Mouse (Mus musculus): ENCODE results near the gene Col6a4. TPM values are rescaled to one million over a fixed set of nuclear protein-coding genes. Genes with fewer than 3 reads are reported as not detected.

The Col6a4 gene
- 0.22 TPM in 1 of 2 replicates, not detected in the other for polyA plus RNA-seq (2014; fragmentation: Nextera tagmentation; extraction: Ambion mirVana)

DNA sequence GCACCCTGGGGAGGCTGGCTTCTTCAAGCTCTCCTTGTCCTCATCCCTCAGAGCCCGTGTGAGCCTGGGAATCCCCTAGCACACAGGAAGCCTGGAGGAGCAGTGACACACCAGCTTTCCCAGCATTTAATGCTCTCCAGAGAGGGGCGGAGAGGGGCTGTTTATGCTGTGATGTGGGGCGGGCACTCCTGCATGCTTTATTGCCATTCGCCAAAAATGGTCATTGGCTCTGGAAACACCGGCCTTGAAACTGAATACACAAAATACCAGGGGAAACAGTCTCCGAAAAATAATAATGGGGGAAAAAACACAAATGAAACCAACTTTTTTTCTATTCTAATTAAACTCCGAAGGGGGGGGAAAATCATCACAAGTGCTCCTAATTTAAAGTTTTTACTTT is at the start of gene Col6a4:
TSS of gene Col6a4 (minus strand) at position 101 of the 400 bp plus-strand sequence.
- no peaks in the 10 kb centered on the region for H3K9me3 ChIP-seq (replicated peaks; ENCODE audit: control insufficient read depth, low read length)
- WGBS, result 60% methylated on average over 7 of the region's 7 CpGs
- no peaks in the 10 kb centered on the region for H3K4me1 ChIP-seq (ENCODE audit: control insufficient read depth, insufficient read depth, low read length)
- H3K4me3 ChIP-seq (ENCODE audit: low read depth, low read length), result no peak within 1 kb of the TSS
- H3K36me3 ChIP-seq (replicated peaks; ENCODE audit: control insufficient read depth, insufficient read depth, low read depth, low read length), result no peaks in the 10 kb centered on the region
- DNase-seq (ENCODE audit: low spot score) (no peak), ATAC-seq (replicated peaks; ENCODE audit: insufficient number of reproducible peaks, low FRiP score, low TSS enrichment, low read depth) (no peak)
- H3K27ac ChIP-seq (replicated peaks; ENCODE audit: low read depth, low read length), result no peak within 1 kb of the TSS
- H3K27me3 ChIP-seq (ENCODE audit: control insufficient read depth, insufficient read depth, low read length), result no peaks in the 10 kb centered on the region
- H3K4me2 ChIP-seq (ENCODE audit: low read depth, low read length), result no peak within 1 kb of the TSS
- H3K9ac ChIP-seq (replicated peaks; ENCODE audit: low read length), result no peak within 1 kb of the TSS

DNA sequence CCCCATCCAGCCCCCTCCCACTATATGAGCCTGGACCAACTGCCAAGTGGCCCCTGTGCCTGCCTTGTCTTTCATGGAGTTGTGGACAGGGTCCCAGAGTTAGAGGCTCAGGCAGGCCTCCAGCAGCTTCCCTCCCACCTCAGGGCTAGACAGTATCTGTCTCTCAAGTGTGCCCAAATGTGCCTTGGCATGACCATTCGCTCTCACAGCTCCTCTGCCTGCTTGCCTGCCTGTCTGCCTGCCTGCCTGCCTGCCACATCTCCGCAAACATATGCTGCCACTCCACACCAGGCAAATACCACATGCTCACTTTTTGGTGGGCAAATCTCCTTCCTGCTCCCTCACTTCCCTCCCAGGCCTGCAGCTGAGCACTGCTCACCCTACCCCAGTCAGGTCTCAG is 49.0 kb upstream of the Col6a4 start:
- Histone ChIP-seq H3K9me3 (replicated peaks; ENCODE audit: control insufficient read depth, low read length) (no peaks in the 10 kb centered on the region), H3K27me3 (ENCODE audit: control insufficient read depth, insufficient read depth, low read length) (peaks cover 21% of the 10 kb centered on the region), H3K36me3 (replicated peaks; ENCODE audit: control insufficient read depth, insufficient read depth, low read depth, low read length) (no peaks in the 10 kb centered on the region), H3K9ac (replicated peaks; ENCODE audit: low read length) (no peak overlapping the region), H3K4me1 (ENCODE audit: control insufficient read depth, insufficient read depth, low read length) (no peaks in the 10 kb centered on the region), H3K27ac (replicated peaks; ENCODE audit: low read depth, low read length) (no peak overlapping the region), H3K4me3 (ENCODE audit: low read depth, low read length) (no peak overlapping the region), H3K4me2 (ENCODE audit: low read depth, low read length) (no peak overlapping the region)
- DNase-seq (ENCODE audit: low spot score), result no peak
- no peak for ATAC-seq (replicated peaks; ENCODE audit: insufficient number of reproducible peaks, low FRiP score, low TSS enrichment, low read depth)
- 91% methylated on average over 2 of the region's 2 CpGs for WGBS

DNA sequence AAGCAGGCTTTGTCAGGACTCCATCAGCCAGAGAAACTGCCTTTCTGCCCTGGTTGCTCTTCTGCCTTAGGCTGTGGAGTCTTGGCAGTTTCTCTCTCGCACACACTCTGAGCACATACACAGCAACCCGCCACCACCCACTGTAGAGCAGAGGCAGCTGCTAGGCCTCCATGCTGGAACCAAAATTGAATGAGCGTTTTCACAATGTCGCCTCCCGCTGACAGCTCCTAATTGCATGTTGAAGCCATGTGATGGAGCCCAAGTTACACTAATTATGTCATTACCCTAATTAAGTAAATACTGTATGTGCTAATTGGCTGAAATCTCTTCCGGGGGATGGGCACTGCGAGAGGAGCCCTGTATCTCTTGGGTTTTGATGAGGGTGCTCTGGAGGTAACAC is 47.6 kb upstream of the Col6a4 start:
- DNase-seq (ENCODE audit: low spot score) (no peak), ATAC-seq (replicated peaks; ENCODE audit: insufficient number of reproducible peaks, low FRiP score, low TSS enrichment, low read depth) (no peak)
- no peaks in the 10 kb centered on the region for H3K36me3 ChIP-seq (replicated peaks; ENCODE audit: control insufficient read depth, insufficient read depth, low read depth, low read length)
- H3K9me3 ChIP-seq (replicated peaks; ENCODE audit: control insufficient read depth, low read length), result no peaks in the 10 kb centered on the region
- WGBS, result 77% methylated on average over 7 of the region's 7 CpGs
- no peak overlapping the region for H3K9ac ChIP-seq (replicated peaks; ENCODE audit: low read length)
- no peak overlapping the region for H3K27ac ChIP-seq (replicated peaks; ENCODE audit: low read depth, low read length)
- H3K4me2 ChIP-seq (ENCODE audit: low read depth, low read length), result no peak overlapping the region
- peaks cover 13% of the 10 kb centered on the region; the same call in 1 of the 2 replicates for H3K27me3 ChIP-seq (ENCODE audit: control insufficient read depth, insufficient read depth, low read length)
- H3K4me1 ChIP-seq (ENCODE audit: control insufficient read depth, insufficient read depth, low read length), result no peaks in the 10 kb centered on the region
- no peak overlapping the region for H3K4me3 ChIP-seq (ENCODE audit: low read depth, low read length)

DNA sequence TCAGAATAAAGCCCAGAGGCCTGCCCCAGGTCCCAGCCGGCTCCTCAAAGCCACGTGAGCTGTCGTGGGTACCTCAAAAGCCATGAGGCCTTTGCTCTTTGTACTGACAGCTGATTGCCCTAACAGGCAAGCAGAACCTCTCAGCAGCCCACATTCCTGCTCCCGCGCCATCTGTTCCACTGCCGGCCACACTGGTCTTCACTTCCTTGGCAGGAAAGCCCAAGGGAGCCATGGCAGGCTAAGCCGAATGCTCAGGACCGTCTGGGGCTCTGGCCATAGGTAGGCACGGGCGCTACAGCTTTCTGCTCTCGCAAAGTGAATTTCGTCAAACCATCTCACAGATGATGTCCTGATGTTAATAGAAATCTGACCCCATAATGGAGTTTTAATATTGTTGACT is 45.4 kb upstream of the Col6a4 start:
- no peak for DNase-seq (ENCODE audit: low spot score)
- H3K4me1 ChIP-seq (ENCODE audit: control insufficient read depth, insufficient read depth, low read length), result no peaks in the 10 kb centered on the region
- WGBS, result 74% methylated on average over 12 of the region's 12 CpGs

DNA sequence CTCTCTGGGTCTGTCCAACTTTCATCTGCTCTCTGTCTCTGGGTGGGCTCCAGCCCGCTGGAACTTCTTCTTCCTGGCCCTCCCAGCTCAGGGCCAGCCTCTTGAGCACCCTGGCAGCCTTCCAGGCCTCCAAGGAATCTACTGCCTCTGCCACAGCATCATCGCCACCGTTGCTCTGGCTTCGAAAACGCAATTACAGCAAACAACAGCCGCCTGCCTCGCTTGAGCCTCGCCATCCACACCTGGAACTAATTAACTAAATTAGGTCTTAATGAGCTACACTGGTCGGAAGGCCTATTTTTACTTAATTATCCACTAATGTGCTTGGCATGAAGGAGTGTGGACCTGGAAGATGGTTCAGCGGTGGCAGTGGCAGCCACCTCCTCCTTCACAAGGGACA is 43.2 kb upstream of the Col6a4 start:
- Histone ChIP-seq H3K27me3 (ENCODE audit: control insufficient read depth, insufficient read depth, low read length) (no peaks in the 10 kb centered on the region), H3K4me1 (ENCODE audit: control insufficient read depth, insufficient read depth, low read length) (no peaks in the 10 kb centered on the region), H3K27ac (replicated peaks; ENCODE audit: low read depth, low read length) (no peak overlapping the region), H3K9me3 (replicated peaks; ENCODE audit: control insufficient read depth, low read length) (no peaks in the 10 kb centered on the region), H3K36me3 (replicated peaks; ENCODE audit: control insufficient read depth, insufficient read depth, low read depth, low read length) (no peaks in the 10 kb centered on the region), H3K4me3 (ENCODE audit: low read depth, low read length) (no peak overlapping the region), H3K4me2 (ENCODE audit: low read depth, low read length) (no peak overlapping the region; the same call in 1 of the 2 replicates), H3K9ac (replicated peaks; ENCODE audit: low read length) (no peak overlapping the region)
- ATAC-seq (replicated peaks; ENCODE audit: insufficient number of reproducible peaks, low FRiP score, low TSS enrichment, low read depth), result no peak
- DNase-seq (ENCODE audit: low spot score), result peak; percentile 19
- WGBS, result 44% methylated on average over 10 of the region's 10 CpGs

More for the DNA sequence above, 45.4 kb upstream of the Col6a4 start:
- Histone ChIP-seq H3K9me3 (replicated peaks; ENCODE audit: control insufficient read depth, low read length) (no peaks in the 10 kb centered on the region), H3K27me3 (ENCODE audit: control insufficient read depth, insufficient read depth, low read length) (no peaks in the 10 kb centered on the region), H3K4me2 (ENCODE audit: low read depth, low read length) (no peak overlapping the region), H3K27ac (replicated peaks; ENCODE audit: low read depth, low read length) (no peak overlapping the region), H3K4me3 (ENCODE audit: low read depth, low read length) (no peak overlapping the region), H3K36me3 (replicated peaks; ENCODE audit: control insufficient read depth, insufficient read depth, low read depth, low read length) (no peaks in the 10 kb centered on the region), H3K9ac (replicated peaks; ENCODE audit: low read length) (no peak overlapping the region)
- no peak for ATAC-seq (replicated peaks; ENCODE audit: insufficient number of reproducible peaks, low FRiP score, low TSS enrichment, low read depth)

DNA sequence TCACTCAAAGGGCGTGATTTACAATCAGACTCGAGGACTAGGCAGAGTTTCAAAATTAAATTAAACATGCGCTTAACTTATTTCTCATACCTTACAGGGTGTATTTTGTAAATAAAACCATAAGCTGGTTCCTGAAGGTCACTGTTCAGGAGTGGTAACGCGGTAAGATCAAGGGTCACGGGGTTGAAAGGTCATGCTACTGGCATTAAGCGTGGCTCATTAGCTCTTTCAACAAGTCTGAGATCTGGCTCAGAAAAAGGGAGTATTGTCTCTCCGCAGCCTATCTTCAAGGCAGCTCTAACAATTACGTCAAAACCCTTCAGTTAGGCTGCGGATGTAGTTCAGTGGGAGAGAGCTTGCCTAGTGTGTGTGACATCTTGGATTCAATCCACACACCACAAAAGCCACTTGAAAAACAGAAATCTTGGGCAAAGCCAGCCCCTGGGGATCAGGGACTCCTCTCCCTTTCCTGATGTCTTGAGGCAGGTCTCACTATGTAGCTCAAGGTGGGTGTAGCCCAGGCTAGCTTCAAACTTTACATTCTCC is 41.2 kb upstream of the Col6a4 start:
- ATAC-seq (replicated peaks; ENCODE audit: insufficient number of reproducible peaks, low FRiP score, low TSS enrichment, low read depth), result no peak
- WGBS, result 31% methylated on average over 10 of the region's 10 CpGs
- Histone ChIP-seq H3K27me3 (ENCODE audit: control insufficient read depth, insufficient read depth, low read length) (no peaks in the 10 kb centered on the region), H3K36me3 (replicated peaks; ENCODE audit: control insufficient read depth, insufficient read depth, low read depth, low read length) (no peaks in the 10 kb centered on the region), H3K9me3 (replicated peaks; ENCODE audit: control insufficient read depth, low read length) (no peaks in the 10 kb centered on the region), H3K4me3 (ENCODE audit: low read depth, low read length) (no peak overlapping the region), H3K9ac (replicated peaks; ENCODE audit: low read length) (no peak overlapping the region), H3K4me1 (ENCODE audit: control insufficient read depth, insufficient read depth, low read length) (no peaks in the 10 kb centered on the region), H3K4me2 (ENCODE audit: low read depth, low read length) (no peak overlapping the region), H3K27ac (replicated peaks; ENCODE audit: low read depth, low read length) (no peak overlapping the region)
- no peak for DNase-seq (ENCODE audit: low spot score)

DNA sequence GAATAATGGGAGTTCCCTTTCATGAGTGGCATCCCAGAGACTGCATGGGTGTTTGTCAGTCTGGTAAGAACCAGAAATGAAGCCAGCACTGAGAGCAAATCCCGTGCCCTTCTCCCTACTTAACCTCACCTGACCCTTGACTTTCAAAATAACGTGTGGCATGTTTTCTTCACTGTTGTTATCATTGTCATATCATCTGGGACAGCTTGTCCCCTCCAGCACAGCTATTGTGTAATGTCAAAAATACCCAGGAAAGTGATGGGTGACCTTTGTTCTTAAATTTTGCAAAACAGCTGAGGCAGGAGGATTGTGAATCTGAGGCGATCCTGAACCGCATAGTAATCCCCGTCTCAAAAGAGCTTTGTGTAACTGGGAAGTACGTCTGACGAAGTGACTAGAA is 33.7 kb upstream of the Col6a4 start:
- H3K27me3 ChIP-seq (ENCODE audit: control insufficient read depth, insufficient read depth, low read length), result no peaks in the 10 kb centered on the region
- H3K27ac ChIP-seq (replicated peaks; ENCODE audit: low read depth, low read length), result no peak overlapping the region
- no peak overlapping the region for H3K4me2 ChIP-seq (ENCODE audit: low read depth, low read length)
- no peak overlapping the region for H3K4me3 ChIP-seq (ENCODE audit: low read depth, low read length)
- H3K9me3 ChIP-seq (replicated peaks; ENCODE audit: control insufficient read depth, low read length), result no peaks in the 10 kb centered on the region
- H3K9ac ChIP-seq (replicated peaks; ENCODE audit: low read length), result no peak overlapping the region
- H3K36me3 ChIP-seq (replicated peaks; ENCODE audit: control insufficient read depth, insufficient read depth, low read depth, low read length), result no peaks in the 10 kb centered on the region
- 60% methylated on average over 7 of the region's 7 CpGs for WGBS
- DNase-seq (ENCODE audit: low spot score) (no peak), ATAC-seq (replicated peaks; ENCODE audit: insufficient number of reproducible peaks, low FRiP score, low TSS enrichment, low read depth) (no peak)
- H3K4me1 ChIP-seq (ENCODE audit: control insufficient read depth, insufficient read depth, low read length), result no peaks in the 10 kb centered on the region; the same call in none of the 2 replicates

DNA sequence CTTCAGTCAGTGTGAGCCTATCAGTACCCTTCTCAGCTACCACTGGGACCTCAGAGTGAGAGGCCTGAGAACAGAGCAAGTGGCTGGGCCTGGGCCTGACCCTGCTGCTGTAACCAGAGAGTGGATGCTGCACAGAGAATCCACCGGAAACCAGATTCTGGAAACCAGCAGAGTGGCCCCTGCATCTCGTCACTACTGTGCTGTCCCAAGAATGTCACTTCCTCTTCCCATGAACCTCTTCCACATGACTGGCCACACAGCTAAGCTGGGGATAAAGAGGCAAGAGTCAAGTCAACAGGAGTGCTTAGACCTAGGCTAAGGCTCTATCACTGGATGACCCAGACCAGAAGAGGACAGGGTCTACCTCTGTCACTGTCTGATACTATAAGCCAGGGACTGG is 32.5 kb upstream of the Col6a4 start:
- DNase-seq (ENCODE audit: low spot score) (no peak), ATAC-seq (replicated peaks; ENCODE audit: insufficient number of reproducible peaks, low FRiP score, low TSS enrichment, low read depth) (no peak)
- Histone ChIP-seq H3K4me3 (ENCODE audit: low read depth, low read length) (no peak overlapping the region), H3K27me3 (ENCODE audit: control insufficient read depth, insufficient read depth, low read length) (no peaks in the 10 kb centered on the region), H3K9me3 (replicated peaks; ENCODE audit: control insufficient read depth, low read length) (no peaks in the 10 kb centered on the region), H3K4me1 (ENCODE audit: control insufficient read depth, insufficient read depth, low read length) (no peaks in the 10 kb centered on the region; the same call in none of the 2 replicates), H3K27ac (replicated peaks; ENCODE audit: low read depth, low read length) (no peak overlapping the region), H3K4me2 (ENCODE audit: low read depth, low read length) (no peak overlapping the region), H3K9ac (replicated peaks; ENCODE audit: low read length) (no peak overlapping the region), H3K36me3 (replicated peaks; ENCODE audit: control insufficient read depth, insufficient read depth, low read depth, low read length) (no peaks in the 10 kb centered on the region)
- WGBS, result 78% methylated on average over 2 of the region's 2 CpGs

Measured in embryonic facial prominence, embryonic 11.5 days (tissue).